In the genomic region with DNA sequence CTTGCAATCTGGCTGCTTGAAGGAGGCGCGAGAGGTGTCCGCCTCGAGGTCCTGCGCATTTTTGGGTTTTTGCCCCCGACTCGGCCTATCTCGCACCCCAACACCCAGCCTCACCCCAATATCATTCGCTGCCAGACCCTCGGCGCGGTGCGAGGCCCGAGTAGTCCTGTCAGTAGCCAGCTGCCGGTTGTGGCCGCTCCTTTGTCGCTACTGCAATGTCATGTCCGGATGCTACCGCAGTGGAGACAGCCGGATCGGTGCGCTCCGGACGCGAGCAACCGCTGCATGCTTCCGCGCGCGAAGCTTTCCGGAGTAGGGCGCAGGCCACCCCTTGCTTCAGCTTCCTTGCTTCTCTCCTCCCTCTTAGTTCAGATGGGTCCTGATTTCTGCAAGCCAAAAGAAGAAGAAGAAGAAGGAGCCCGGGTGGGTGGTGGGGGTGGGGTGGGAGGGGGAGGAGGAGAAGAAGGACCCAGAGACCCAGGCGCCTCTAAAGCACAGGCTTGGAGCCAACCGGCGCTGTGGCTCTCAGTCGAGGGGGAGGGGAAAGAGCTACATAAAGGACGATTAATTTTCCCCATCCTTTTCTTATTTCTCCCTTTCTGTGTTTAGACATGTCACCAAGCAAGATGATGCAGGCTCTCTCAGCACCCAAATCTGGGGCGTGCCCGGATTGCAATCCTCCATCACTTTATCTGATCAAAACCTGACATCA, we compare ENCODE assay signal across 8 mouse cellular contexts. TPM values are rescaled to one million over a fixed set of nuclear protein-coding genes. Genes with fewer than 3 reads are reported as not detected.
DNase-seq lines count a peak whose midpoint lies in the region; ATAC-seq and TF ChIP-seq lines count a peak whose summit lies in the region.

No protein-coding gene starts in this region.

- peaks cover 18% of the 10 kb centered on the region for H3K4me1 ChIP-seq in forebrain, embryonic 13.5 days

- H3K4me3 ChIP-seq in C2C12 (ENCODE audit: insufficient read depth, poor library complexity, severe bottlenecking), result peak overlapping the region; percentile 48
- H3K4me3 ChIP-seq in forebrain, embryonic 13.5 days, result peak overlapping the region; percentile 85

- H3K36me3 ChIP-seq in C2C12 (ENCODE audit: control insufficient read depth, insufficient read depth), result no peaks in the 10 kb centered on the region
- peaks cover 13% of the 10 kb centered on the region for H3K36me3 ChIP-seq in forebrain, embryonic 13.5 days (ENCODE audit: poor library complexity, severe bottlenecking)

- intact Hi-C loops in heart, postnatal 25 days (cut with DNase I), result loop anchor here (5.0 kb wide), 2 partner anchors 60 to 440 kb away; no protein-coding TSS in a partner anchor

- no peaks in the 10 kb centered on the region for H3K9me3 ChIP-seq in forebrain, embryonic 13.5 days (replicated peaks)

- H3K9ac ChIP-seq in forebrain, embryonic 13.5 days, result peak overlapping the region; percentile 97

- WGBS in forebrain, embryonic 13.5 days, result under 1% methylated on average over 39 of the region's 40 CpGs

- peak overlapping the region; percentile 92 for H3K27ac ChIP-seq in forebrain, embryonic 13.5 days

- no peaks in the 10 kb centered on the region for H3K79me2 ChIP-seq in C2C12 (ENCODE audit: control insufficient read depth, insufficient read depth)

- ATAC-seq in forebrain, embryonic 13.5 days, result peak; percentile 28

- no peaks in the 10 kb centered on the region for H3K27me3 ChIP-seq in C2C12 (ENCODE audit: control insufficient read depth, insufficient read depth, insufficient read length)
- H3K27me3 ChIP-seq in forebrain, embryonic 13.5 days, result no peaks in the 10 kb centered on the region

- H3ac ChIP-seq in C2C12 (ENCODE audit: control insufficient read depth, insufficient read length, low read depth), result peak overlapping the region; percentile 95

- peak overlapping the region; percentile 74 for H3K4me2 ChIP-seq in forebrain, embryonic 13.5 days

- DNase-seq in cerebellum, adult 11-12 months, result peak; percentile 42
- peak; percentile 42 for DNase-seq in heart, postnatal 25 days (ENCODE audit: low spot score)
- DNase-seq in layer of hippocampus, postnatal 36 days, result peak; percentile 38 to 44
- DNase-seq in lung, postnatal 25 days (ENCODE audit: low spot score), result peak; percentile 33
- peak; percentile 64 for DNase-seq in retina, embryonic 14.5 days (ENCODE audit: low spot score)
- peak; percentile 59 for DNase-seq in thymus, postnatal 25 days

- H3K79me3 ChIP-seq in C2C12 (ENCODE audit: low read depth), result no peaks in the 10 kb centered on the region

- no peak for TF ChIP-seq CTCF in C2C12 (IDR thresholded peaks at IDR 0.05; ENCODE audit: control insufficient read depth, insufficient read depth, insufficient read length)

TF ChIP-seq in C2C12, 6 proteins besides CTCF, POLR2A, EP300 and RAD21:
- TF ChIP-seq USF1 (IDR thresholded peaks at IDR 0.05; ENCODE audit: low read depth) (no peak), MYOG (IDR thresholded peaks at IDR 0.05; ENCODE audit: control insufficient read depth, extremely low read depth, insufficient read length) (no peak), MYOD1 (IDR thresholded peaks at IDR 0.05; ENCODE audit: control insufficient read depth, insufficient read length, low read depth) (no peak), FOSL1 (IDR thresholded peaks at IDR 0.05; ENCODE audit: insufficient read depth, low read length, poor library complexity, severe bottlenecking) (no peak), MAX (IDR thresholded peaks at IDR 0.05) (no peak), CEBPB (IDR thresholded peaks at IDR 0.05; ENCODE audit: low read depth) (no peak)

RNA-seq across cellular contexts. Expression of gene Tnfrsf21, which starts 1.1 kb away (rescaled TPM):
- polyA plus RNA-seq in C2C12 (2012; fragmentation: generic; extraction: Trizol), result 4.6 TPM
- polyA plus RNA-seq in forebrain, embryonic 13.5 days (2015; fragmentation: Nextera tagmentation; extraction: Ambion mirVana), result 38.4 and 40.2 TPM in 2 replicates
- total RNA-seq in heart, postnatal 25 days (2021), result 10 to 100 TPM in 1 of 2 experiments, 1 to 10 TPM in 1; 9.8 to 13.5 TPM
- 100 to 1,000 TPM; 119 to 127 TPM for total RNA-seq in layer of hippocampus, postnatal 36 days (2021)

Comparison
In these comparisons a context has a peak if more than half of its experiments do, and no peak if none do; other contexts are left out.
1. Peak in every context shown above with its lines: DNase-seq, ATAC-seq, H3K4me3 ChIP-seq and H3K27ac ChIP-seq.
2. RNA of gene Tnfrsf21, which starts 1.1 kb away (total RNA-seq): 119 to 127 TPM in layer of hippocampus, postnatal 36 days; 9.8 to 13.5 TPM in heart, postnatal 25 days; every median in the first group is over 4 times any median in the second.